In the genomic region with DNA sequence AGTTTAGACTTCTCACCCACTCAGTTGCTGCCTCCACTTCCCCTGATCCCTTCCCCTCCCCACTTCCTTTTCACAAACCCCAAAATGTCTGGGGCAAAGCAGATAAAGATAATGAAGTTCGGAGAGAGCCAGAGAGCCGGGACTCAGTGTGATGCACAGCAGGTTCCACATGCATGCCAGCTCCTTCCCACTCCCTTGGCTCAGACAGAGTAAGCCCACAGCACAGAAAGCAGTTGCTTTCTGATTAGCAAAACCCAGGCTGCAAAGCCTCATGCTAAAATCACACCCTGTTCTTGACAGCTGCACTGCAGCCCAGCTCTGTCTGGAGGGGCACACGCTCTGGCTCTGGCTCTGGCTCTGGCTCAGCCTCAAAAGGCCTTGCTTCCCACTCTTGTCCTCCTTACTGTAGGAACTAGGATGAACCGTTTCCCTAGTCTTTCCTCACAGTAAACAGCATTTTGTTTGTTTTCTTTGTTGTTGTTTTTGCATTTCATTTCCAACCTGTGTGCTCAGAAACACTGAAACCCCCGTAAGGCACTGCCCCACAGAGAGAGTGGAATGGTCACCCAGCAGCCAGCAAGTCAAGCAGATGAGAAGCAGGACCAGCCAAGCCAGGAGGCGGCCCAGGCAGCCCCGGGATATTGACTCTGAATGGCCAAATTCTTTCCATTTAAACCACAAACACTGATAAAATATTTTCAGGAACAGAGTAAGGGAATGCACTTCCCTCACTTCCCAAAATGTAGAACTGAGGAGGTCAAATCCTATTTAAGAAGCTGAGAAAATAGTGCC, we compare ENCODE assay signal across 8 mouse cellular contexts.
DNase-seq lines count a peak whose midpoint lies in the region; ATAC-seq lines count a peak whose summit lies in the region.
"Had no signal": no experiment of that assay in that cellular context is flagged by ENCODE, and none has a peak within 500 bp of the region (broad histone marks: within the 10 kb centered on the region; RNA-seq: fewer than 3 reads in every experiment).

No protein-coding gene starts in this region.

- no peaks in the 10 kb centered on the region for H3K27me3 ChIP-seq in heart, embryonic 15.5 days

- no peaks in the 10 kb centered on the region for H3K36me3 ChIP-seq in heart, embryonic 15.5 days

- WGBS in heart, embryonic 15.5 days: 36% methylated on average over 7 of the region's 7 CpGs

- no peaks in the 10 kb centered on the region for H3K9me3 ChIP-seq in heart, embryonic 15.5 days (replicated peaks)

- intact Hi-C loops in left cerebral cortex, postnatal 25 days (cut with DNase I): loop anchor here (1.0 to 5.0 kb wide), 3 partner anchors 127 to 230 kb away; partner anchors contain the start of gene Kalrn

- peak overlapping the region; percentile 14 for H3K27ac ChIP-seq in heart, embryonic 15.5 days
- H3K27ac ChIP-seq: liver, embryonic 14.5 days had no signal

- peaks cover 25% of the 10 kb centered on the region for H3K4me1 ChIP-seq in heart, embryonic 15.5 days (replicated peaks)

- no peak overlapping the region for H3K9ac ChIP-seq in heart, embryonic 15.5 days
- H3K9ac ChIP-seq: liver, embryonic 14.5 days had no signal

- ATAC-seq in heart, embryonic 15.5 days (replicated peaks; ENCODE audit: insufficient number of reproducible peaks, insufficient read depth, low FRiP score, low read depth): peak; percentile 68
- no peak for ATAC-seq in inflammation-experienced regulatory T-cells, adult 6 months

- no peak overlapping the region for H3K4me3 ChIP-seq in heart, embryonic 15.5 days

- no peak overlapping the region for H3K4me2 ChIP-seq in heart, embryonic 15.5 days

- peak; percentile 3 for DNase-seq in 416B (ENCODE audit: low read depth)
- peak; percentile 43 for DNase-seq in MN1 (ENCODE audit: low spot score)
- DNase-seq in left cerebral cortex, postnatal 25 days (ENCODE audit: low spot score in 2 of 2): peak; percentile 66 to 95
- no peak for DNase-seq in thymus, postnatal 36 days
- DNase-seq in adipocyte (ENCODE audit: low spot score): no peak

Comparison
In these comparisons a context has a peak if more than half of its experiments do, and no peak if none do; other contexts are left out.
1. DNase-seq: peak in 416B (single experiment), MN1 (single experiment) and left cerebral cortex, postnatal 25 days (2 of 2); none in thymus, postnatal 36 days (0 of 2) and adipocyte (single experiment).